In genomic region chr17:32917131-32917530, GRCm38 (mm10) we compare ENCODE assay signal across 10 mouse cellular contexts. TPM values are rescaled to one million over a fixed set of nuclear protein-coding genes. Genes with fewer than 3 reads are reported as not detected.
DNase-seq lines count a peak whose midpoint lies in the region; ATAC-seq and TF ChIP-seq lines count a peak whose summit lies in the region.
"Had no signal": no experiment of that assay in that cellular context is flagged by ENCODE, and none has a peak within 500 bp of the region (broad histone marks: within the 10 kb centered on the region; RNA-seq: fewer than 3 reads in every experiment).

Gene Cyp4f14, minus strand, starts transcription at chr17:32917342.

- no peak for TF ChIP-seq EP300 in heart, adult 2 months (IDR thresholded peaks at IDR 0.05; ENCODE audit: insufficient read depth, low read depth, low read length)

- 16% methylated on average over 2 of the region's 2 CpGs for WGBS in heart, adult 2 months
- WGBS in heart, embryonic 12.5 days: 53% methylated on average over 2 of the region's 2 CpGs

- no peak for ATAC-seq in heart, embryonic 12.5 days (ENCODE audit: insufficient number of reproducible peaks, low FRiP score)

- H3K9ac ChIP-seq in heart, adult 2 months (ENCODE audit: low read depth, low read length): no peak within 1 kb of the TSS
- H3K9ac ChIP-seq in heart, embryonic 12.5 days: no peak within 1 kb of the TSS
- H3K9ac ChIP-seq: stomach, embryonic 15.5 days had no signal

- no peak for TF ChIP-seq CTCF in heart, adult 2 months (IDR thresholded peaks at IDR 0.05)

- H3K4me2 ChIP-seq in heart, embryonic 12.5 days: no peak within 1 kb of the TSS
- H3K4me2 ChIP-seq: stomach, embryonic 15.5 days had no signal

- H3K9me3 ChIP-seq in heart, embryonic 12.5 days (replicated peaks): peaks cover 6% of the 10 kb centered on the region; the same call in 1 of the 2 replicates
- H3K9me3 ChIP-seq: stomach, embryonic 15.5 days had no signal

- no peaks in the 10 kb centered on the region for H3K4me1 ChIP-seq in heart, adult 2 months (ENCODE audit: control insufficient read depth, insufficient read depth, low read length)
- H3K4me1 ChIP-seq in heart, embryonic 12.5 days (replicated peaks): no peaks in the 10 kb centered on the region
- H3K4me1 ChIP-seq: stomach, embryonic 15.5 days had no signal

- no peaks in the 10 kb centered on the region for H3K27me3 ChIP-seq in heart, adult 2 months (ENCODE audit: control insufficient read depth, insufficient read depth, low read length)
- H3K27me3 ChIP-seq in heart, embryonic 12.5 days (replicated peaks): peaks cover 18% of the 10 kb centered on the region
- H3K27me3 ChIP-seq: stomach, embryonic 15.5 days had no signal

- intact Hi-C loops in heart, adult 2 months (cut with DNase I): no loop called here

- H3K4me3 ChIP-seq in heart, adult 2 months: no peak within 1 kb of the TSS
- no peak within 1 kb of the TSS for H3K4me3 ChIP-seq in heart, embryonic 12.5 days
- H3K4me3 ChIP-seq: stomach, embryonic 15.5 days had no signal

- DNase-seq in heart, adult 2 months: peak; percentile 39 to 48
- DNase-seq in right cerebral cortex, postnatal 4 days: peak; percentile 3
- no peak for DNase-seq in right cerebral cortex, postnatal 14 days
- DNase-seq in gastrocnemius, adult 8-10 months (ENCODE audit: low spot score in 2 of 2): peak; percentile 17 to 42
- peak; percentile 50 for DNase-seq in testis, postnatal 14 days (ENCODE audit: low spot score)
- no peak for DNase-seq in c-Kit-positive CD71-positive TER-119-positive erythroid progenitor cells, embryonic 14.5 days (ENCODE audit: low spot score)
- no peak for DNase-seq in embryo, embryonic 11 days

- H3K27ac ChIP-seq in heart, adult 2 months: no peak within 1 kb of the TSS
- H3K27ac ChIP-seq in heart, embryonic 12.5 days (ENCODE audit: poor library complexity, severe bottlenecking): no peak within 1 kb of the TSS
- H3K27ac ChIP-seq: stomach, embryonic 15.5 days had no signal

- H3K79me2 ChIP-seq in heart, adult 2 months (replicated peaks; ENCODE audit: control insufficient read depth, insufficient read depth, low read length): no peaks in the 10 kb centered on the region

- H3K36me3 ChIP-seq in heart, adult 2 months (ENCODE audit: control insufficient read depth, insufficient read depth, low read length): no peaks in the 10 kb centered on the region
- no peaks in the 10 kb centered on the region for H3K36me3 ChIP-seq in heart, embryonic 12.5 days
- H3K36me3 ChIP-seq: stomach, embryonic 15.5 days had no signal

- TF ChIP-seq POLR2A in heart, adult 2 months (IDR thresholded peaks at IDR 0.05; ENCODE audit: insufficient read depth, low read depth, low read length): no peak

RNA-seq across cellular contexts. Expression of gene Cyp4f14, which starts in this region (rescaled TPM):
- under 1 TPM in 1 of 2 experiments, not detected in 1; 0.16 TPM for total RNA-seq in heart, adult 2 months (2021)
- polyA plus RNA-seq in heart, adult 2 months (2012; rRNA removed): 0.25 and 0.44 TPM in 2 replicates
- not detected in 2 replicates for polyA plus RNA-seq in heart, embryonic 12.5 days (2016; fragmentation: Nextera tagmentation; extraction: Ambion mirVana)
- total RNA-seq in gastrocnemius, adult 8-10 months (2022): under 1 TPM in 2 of 4 experiments, not detected in 2; 0.18 to 0.44 TPM
- total RNA-seq: granulocyte monocyte progenitor cell, adult 5-6 weeks had no signal

Comparison
In these comparisons a context has a peak if more than half of its experiments do, and no peak if none do; other contexts are left out.
1. DNase-seq: peak in right cerebral cortex, postnatal 4 days (single experiment) and testis, postnatal 14 days (single experiment); none in right cerebral cortex, postnatal 14 days (single experiment), c-Kit-positive CD71-positive TER-119-positive erythroid progenitor cells, embryonic 14.5 days (single experiment) and embryo, embryonic 11 days (single experiment).
2. Peak in DNase-seq in heart, adult 2 months; RNA of the gene not detected or under 1 TPM.
3. Peak in DNase-seq in gastrocnemius, adult 8-10 months; RNA of the gene not detected or under 1 TPM.